10 mouse cellular contexts compared by ENCODE assay signal in the genomic region with DNA sequence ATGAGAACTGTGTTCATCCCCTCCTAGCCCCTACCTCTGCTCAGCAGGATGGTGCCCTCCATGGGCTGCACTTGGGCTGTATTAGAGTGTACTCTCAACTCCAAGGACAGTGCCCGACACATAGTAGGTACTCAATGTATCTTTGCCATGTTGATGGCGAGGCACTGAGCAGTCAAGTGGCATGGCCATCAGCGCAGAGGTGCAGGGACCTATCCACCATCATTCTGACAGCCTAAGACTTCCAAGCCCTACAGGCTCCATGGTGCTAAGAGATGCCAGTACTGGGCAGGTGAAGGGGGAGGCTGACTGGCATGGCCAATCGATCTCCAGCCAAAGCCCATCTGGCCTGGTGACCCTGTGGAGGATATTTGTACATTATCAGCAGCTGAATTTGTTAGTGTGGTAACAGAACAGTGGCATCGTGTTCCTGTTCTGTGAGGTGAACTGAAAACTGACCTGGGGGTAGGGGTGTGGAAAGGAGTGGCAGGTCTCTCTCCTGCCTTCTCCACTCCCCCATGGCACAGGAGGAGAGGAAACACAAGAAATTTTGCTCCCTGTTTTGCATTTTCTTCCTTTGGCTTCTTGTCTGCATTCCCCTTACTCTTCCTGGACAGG.
A peak's percentile ranks its signal among the peaks of the same experiment; 100 is the strongest.
DNase-seq lines count a peak whose midpoint lies in the region; ATAC-seq and TF ChIP-seq lines count a peak whose summit lies in the region.
"Had no signal": no experiment of that assay in that cellular context is flagged by ENCODE, and none has a peak within 500 bp of the region (broad histone marks: within the 10 kb centered on the region; RNA-seq: fewer than 3 reads in every experiment).

No protein-coding gene starts in this region.

- 72% methylated on average over 5 of the region's 5 CpGs for WGBS in kidney, embryonic 14.5 days
- WGBS in embryonic facial prominence, embryonic 13.5 days, result 74% methylated on average over 5 of the region's 5 CpGs
- WGBS in liver, embryonic 14.5 days (ENCODE audit: insufficient replicate concordance), result 71% methylated on average over 5 of the region's 5 CpGs

- H3K27ac ChIP-seq in kidney, embryonic 14.5 days (ENCODE audit: low read depth, low read length), result peak overlapping the region; percentile 20; the same call in 1 of the 2 replicates
- peak overlapping the region; percentile 16; the same call in 1 of the 2 replicates for H3K27ac ChIP-seq in embryonic facial prominence, embryonic 13.5 days
- no peak overlapping the region for H3K27ac ChIP-seq in liver, embryonic 14.5 days

- 0 out of 2 replicates have a peak, but pooled peaks have one; percentile 30 for ATAC-seq in kidney, embryonic 14.5 days (ENCODE audit: low FRiP score, low TSS enrichment)
- ATAC-seq in embryonic facial prominence, embryonic 13.5 days (ENCODE audit: insufficient number of reproducible peaks, insufficient read depth, low FRiP score, low TSS enrichment, low read depth), result no peak
- ATAC-seq in liver, embryonic 14.5 days (ENCODE audit: insufficient read depth), result peak; percentile 9; the same call in 1 of the 2 replicates

- H3K9me3 ChIP-seq in kidney, embryonic 14.5 days (ENCODE audit: control insufficient read depth, low read length), result no peaks in the 10 kb centered on the region
- H3K9me3 ChIP-seq in embryonic facial prominence, embryonic 13.5 days, result no peaks in the 10 kb centered on the region
- H3K9me3 ChIP-seq in liver, embryonic 14.5 days (ENCODE audit: control insufficient read depth, low read length), result no peaks in the 10 kb centered on the region

- peaks cover 22% of the 10 kb centered on the region for H3K4me1 ChIP-seq in kidney, embryonic 14.5 days (ENCODE audit: control insufficient read depth, insufficient read depth, low read length)
- H3K4me1 ChIP-seq in embryonic facial prominence, embryonic 13.5 days, result peaks cover 38% of the 10 kb centered on the region
- peaks cover 0 to 18% of the 10 kb centered on the region in 2 experiments; a peak in 2 of 4 replicates for H3K4me1 ChIP-seq in liver, embryonic 14.5 days (replicated peaks; ENCODE audit: control insufficient read depth in 2 of 2, insufficient read depth in 2 of 2, low read length in 1 of 2)

- no peak overlapping the region for H3K4me3 ChIP-seq in kidney, embryonic 14.5 days (ENCODE audit: low read length)
- no peak overlapping the region for H3K4me3 ChIP-seq in embryonic facial prominence, embryonic 13.5 days
- no peak overlapping the region for H3K4me3 ChIP-seq in liver, embryonic 14.5 days (ENCODE audit: insufficient read depth in 1 of 2, low read depth in 2 of 2, low read length in 2 of 2)

- DNase-seq in adrenal gland, postnatal 14 days, result peak; percentile 18
- no peak for DNase-seq in adrenal gland, postnatal 10 days
- DNase-seq in kidney, adult 11 months, result no peak
- DNase-seq in liver, embryonic 14.5 days (ENCODE audit: low read depth in 3 of 3, low spot score in 3 of 3), result no peak
- no peak for DNase-seq in cerebellum, adult 8-10 months
- no peak for DNase-seq in MN1 (ENCODE audit: low spot score)
- DNase-seq: thymus, postnatal 25 days had no signal

- no peaks in the 10 kb centered on the region for H3K27me3 ChIP-seq in kidney, embryonic 14.5 days (ENCODE audit: control insufficient read depth, insufficient read depth, low read length)
- no peaks in the 10 kb centered on the region for H3K27me3 ChIP-seq in embryonic facial prominence, embryonic 13.5 days
- H3K27me3 ChIP-seq in liver, embryonic 14.5 days (ENCODE audit: control insufficient read depth, insufficient read depth, low read length), result no peaks in the 10 kb centered on the region

- no peak for TF ChIP-seq EP300 in liver, embryonic 14.5 days (IDR thresholded peaks at IDR 0.05; ENCODE audit: low read depth)

- no peak overlapping the region for H3K9ac ChIP-seq in kidney, embryonic 14.5 days (ENCODE audit: low read depth, low read length)
- no peak overlapping the region for H3K9ac ChIP-seq in embryonic facial prominence, embryonic 13.5 days
- no peak overlapping the region for H3K9ac ChIP-seq in liver, embryonic 14.5 days (replicated peaks)

- peaks cover 21% of the 10 kb centered on the region; the same call in 1 of the 2 replicates for H3K36me3 ChIP-seq in kidney, embryonic 14.5 days (ENCODE audit: control insufficient read depth, insufficient read depth, low read length)
- peaks cover 30% of the 10 kb centered on the region for H3K36me3 ChIP-seq in embryonic facial prominence, embryonic 13.5 days
- no peaks in the 10 kb centered on the region for H3K36me3 ChIP-seq in liver, embryonic 14.5 days (replicated peaks; ENCODE audit: control insufficient read depth, insufficient read depth, low read depth)

- H3K4me2 ChIP-seq in kidney, embryonic 14.5 days (replicated peaks; ENCODE audit: low read depth, low read length), result no peak overlapping the region
- no peak overlapping the region for H3K4me2 ChIP-seq in embryonic facial prominence, embryonic 13.5 days
- H3K4me2 ChIP-seq in liver, embryonic 14.5 days (ENCODE audit: low read depth), result no peak overlapping the region
- H3K4me2 ChIP-seq: midbrain, embryonic 11.5 days had no signal

- no peak for TF ChIP-seq CTCF in liver, embryonic 14.5 days (IDR thresholded peaks at IDR 0.05; ENCODE audit: low read depth)
